Mouse (Mus musculus): Measurements from ENCODE around the gene Ccdc78.

DNA sequence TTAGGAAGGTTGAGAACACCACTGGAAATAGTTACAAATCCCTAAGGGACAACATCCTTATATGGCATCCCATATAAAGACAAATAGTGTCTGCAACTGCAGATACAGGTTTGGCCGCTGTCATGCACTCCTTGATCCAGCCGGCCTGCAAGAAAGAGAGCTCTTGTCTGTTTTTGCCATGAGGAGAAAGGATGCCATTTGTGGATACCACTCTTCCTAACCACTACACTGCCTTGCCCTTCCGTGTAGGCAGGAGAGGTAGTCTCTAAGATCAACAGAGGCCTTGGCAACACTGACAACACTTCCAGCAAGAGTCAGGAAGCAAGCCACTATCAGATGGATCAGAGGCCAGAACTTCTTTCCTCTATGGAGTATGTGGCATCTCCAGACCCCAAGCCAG is at the start of gene Ccdc78:
- TF ChIP-seq POLR2A (IDR thresholded peaks at IDR 0.05; ENCODE audit: control insufficient read depth, low read depth, low read length) (no peak), CTCF (IDR thresholded peaks at IDR 0.05; ENCODE audit: control insufficient read depth, insufficient read depth, insufficient replicate concordance, low read depth, low read length) (no peak)

Data from testis, adult 2 months (tissue).